Mouse (Mus musculus) hindlimb bud, embryonic 11.5 days (tissue): Measurements from ENCODE around the gene Rasgef1c.

Experiments used
- DNase-seq: peaks from one replicate; pipeline ENCODE4 v3.0.0-alpha.2; 2012; ENCODE audit warnings: low read depth, low spot score; ENCODE audit errors: extremely low spot score

Rasgef1c gene

DNA sequence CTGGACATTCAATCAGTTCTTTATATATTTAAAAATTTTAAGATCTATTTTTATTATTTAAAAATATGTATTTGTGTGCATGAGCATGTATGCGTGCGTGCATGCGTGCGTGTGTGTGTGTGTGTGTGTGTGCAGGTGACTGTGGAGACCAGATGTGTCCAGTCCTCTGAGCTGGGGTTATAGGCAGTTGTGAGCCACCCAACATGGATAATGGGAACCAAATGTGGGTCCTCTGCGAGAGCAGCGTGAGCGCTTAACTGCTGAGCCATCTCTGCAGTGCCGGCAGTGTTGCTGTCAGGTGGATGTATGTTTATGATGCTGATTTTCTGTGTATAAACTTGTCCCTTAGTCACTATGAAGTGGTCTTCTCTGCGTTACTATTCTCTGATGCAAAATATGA is 21.9 kb downstream of the Rasgef1c start:
- no peak for DNase-seq

DNA sequence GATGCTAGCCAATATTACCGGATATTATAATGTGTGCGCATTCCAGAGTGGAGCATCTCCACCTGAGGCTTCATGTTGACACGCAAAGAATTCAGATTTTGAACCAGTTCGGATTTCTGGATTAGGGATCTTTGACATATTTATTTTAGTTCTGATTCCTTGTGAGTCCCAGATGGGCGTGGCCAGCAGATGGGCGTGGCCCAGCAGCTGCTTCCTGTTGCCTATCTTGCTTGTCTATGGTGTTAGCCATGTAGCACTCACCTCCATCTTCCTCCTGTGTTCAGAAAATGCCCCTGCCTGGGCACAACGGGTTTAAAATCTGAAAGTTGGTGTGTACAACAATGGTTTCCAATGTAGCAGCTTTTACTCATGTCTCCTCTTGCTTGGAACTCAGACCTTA is 24.5 kb downstream of the Rasgef1c start:
- no peak for DNase-seq

DNA sequence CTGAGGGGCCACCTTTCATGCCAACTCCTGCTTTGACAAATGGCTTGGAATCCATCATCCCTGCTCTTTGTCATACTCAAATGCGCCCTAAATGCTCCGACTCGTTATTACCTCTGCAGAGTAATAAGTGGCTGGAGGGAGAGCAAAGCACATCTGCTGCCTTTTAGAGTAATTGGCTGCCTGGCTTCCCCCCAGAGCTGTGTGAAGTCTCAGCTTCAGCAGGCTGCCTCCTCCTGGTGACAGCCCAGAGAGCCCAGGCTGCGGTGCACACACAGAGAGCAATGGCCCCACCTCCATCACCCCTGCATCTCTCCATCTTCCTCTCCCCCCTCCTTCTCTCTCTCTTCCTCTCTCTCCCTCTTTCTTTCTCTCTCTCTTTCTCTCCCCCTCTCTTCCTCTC is 25.5 kb downstream of the Rasgef1c start:
- no peak for DNase-seq

DNA sequence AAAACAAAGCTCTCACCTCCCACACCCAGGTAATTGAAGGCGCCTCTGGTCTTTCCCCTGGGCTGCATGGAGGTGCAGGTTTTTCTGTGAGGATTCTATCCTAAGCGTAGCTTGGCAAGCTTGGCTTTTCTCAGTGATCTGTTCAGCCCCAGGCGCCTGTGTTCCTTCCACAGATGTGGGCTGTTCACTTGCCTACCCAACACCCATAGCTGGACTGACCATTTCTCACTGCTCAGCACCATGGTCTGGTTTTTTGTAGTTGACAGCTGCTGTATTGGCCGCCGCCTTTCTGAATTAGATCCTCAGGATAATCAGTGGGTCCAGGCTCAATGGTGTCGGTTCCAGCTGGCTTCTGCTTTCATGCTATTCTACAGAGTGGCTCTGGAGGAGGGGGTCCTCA is 26.0 kb downstream of the Rasgef1c start:
- DNase-seq = no peak

DNA sequence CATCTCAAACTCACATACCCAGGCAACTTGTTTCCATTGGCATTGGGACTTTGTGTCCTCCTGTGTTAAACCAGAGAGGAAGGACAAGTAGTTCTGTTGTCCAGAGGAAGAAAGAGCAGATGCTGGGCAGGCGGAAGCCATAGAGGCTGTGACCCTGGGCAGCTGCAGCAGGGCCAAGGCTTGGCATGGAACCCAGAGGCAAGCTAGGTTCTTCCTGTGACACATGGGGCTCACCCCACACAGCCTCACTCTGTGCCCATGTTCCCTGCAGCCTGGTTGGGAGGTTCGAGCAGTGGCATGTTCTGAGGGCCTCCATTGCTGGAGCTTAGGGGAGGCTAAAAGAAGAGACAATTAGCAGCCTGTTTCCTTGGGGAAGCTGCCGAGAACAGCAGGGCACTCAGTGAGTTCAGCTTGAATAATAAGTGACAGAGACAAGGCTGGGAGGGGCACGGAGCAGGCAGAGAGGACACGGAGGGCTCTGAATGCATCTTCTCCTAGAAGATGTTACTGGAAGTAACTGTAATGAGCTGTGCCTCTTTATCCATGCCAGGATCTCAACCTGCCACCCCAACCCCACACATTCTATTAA is 29.5 kb downstream of the Rasgef1c start:
- DNase-seq = no peak

DNA sequence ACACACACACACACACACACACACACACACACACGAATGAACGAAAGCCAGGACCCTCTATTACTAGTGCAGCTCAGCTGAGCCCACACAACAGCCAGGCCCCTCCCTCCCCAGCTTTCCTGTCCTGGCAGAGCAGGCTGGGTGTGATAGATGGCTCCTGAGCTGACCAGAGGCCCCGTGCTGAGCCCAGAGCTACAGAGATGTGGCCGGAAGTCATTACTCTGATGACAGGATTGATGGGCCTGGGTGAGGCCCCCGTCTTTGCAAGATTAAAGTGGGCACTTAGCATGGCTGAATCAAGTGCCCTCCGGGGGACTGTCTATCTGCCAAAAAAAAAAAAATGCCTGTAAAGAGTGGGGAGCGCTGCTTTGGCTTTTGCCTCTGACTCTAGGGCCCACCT is 30.2 kb downstream of the Rasgef1c start:
- no peak for DNase-seq

DNA sequence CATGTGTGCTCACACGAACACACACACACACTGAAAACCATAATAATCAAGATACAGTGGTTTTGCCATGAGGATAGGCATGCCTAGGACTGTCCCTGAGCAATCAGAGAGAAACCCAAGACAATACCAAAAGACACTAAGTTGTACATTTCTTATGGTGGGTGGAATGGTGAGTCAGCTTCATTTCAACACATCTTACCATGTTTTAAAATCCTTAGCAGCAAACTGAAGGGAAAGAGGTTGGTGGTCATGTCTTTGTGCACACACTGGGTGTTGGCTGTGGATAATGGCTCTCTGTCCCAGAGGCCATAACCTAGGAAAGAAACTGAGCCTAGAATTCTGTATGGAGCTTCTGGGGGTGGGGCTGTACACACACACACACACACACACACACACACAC is 32.2 kb downstream of the Rasgef1c start:
- DNase-seq = no peak

DNA sequence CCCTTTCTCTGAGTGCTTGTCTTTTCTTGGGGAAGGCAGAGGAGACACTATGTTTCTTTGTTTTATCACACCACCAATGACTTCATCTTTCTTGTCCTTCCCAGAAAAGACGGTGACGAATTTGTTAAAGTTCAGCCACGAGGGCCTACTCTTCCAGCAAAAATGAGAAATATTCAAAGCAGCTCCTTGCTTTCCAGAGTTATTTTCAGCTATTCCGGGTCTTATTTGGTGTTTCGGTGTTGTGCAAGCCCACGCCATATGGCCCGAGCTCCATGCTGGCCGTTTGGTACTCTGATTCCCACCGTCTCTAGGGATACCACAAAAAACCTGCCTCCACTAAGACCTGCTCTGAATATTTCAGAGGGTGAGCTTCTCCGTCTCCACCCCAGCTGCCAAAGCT is 32.7 kb downstream of the Rasgef1c start:
- DNase-seq = no peak

DNA sequence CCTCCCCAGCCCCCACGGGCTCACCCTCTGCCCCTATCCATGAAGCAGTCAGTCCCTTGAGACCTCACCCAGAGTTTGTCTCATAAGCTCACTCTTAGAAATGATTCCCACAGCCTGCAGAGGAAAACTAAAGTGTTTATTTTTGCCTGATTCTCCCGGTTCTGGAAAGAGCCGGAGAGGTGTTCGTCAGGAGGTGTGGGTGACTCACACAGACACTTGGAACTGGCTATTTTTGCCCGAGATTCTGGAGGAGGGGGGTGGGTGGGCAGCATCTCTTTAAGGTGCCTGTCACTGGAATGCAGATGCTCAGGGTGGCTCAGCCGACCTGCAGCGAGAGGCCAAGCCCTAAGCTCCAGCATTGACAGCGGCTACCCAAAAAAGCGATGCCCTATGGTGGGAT is 34.8 kb downstream of the Rasgef1c start:
- DNase-seq = no peak

DNA sequence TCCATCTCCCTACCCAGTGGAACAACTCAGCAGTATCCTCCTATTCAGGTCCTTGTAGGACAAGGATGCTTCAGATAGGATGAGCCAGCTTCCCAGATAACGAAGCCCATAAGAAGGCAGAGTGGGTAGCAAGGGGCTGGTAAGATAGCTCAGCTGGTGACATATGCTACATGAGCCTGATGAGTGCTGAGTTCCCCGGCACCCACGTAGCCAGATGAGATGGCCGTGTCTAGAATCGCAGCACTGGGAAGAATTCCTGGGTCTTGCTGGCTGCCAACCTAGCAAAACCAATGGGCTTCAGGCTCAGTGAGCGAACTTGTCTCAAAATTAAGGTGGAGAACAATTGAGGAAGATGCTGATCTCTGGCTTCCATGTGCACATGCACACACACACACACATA is 36.1 kb downstream of the Rasgef1c start:
- DNase-seq = no peak

DNA sequence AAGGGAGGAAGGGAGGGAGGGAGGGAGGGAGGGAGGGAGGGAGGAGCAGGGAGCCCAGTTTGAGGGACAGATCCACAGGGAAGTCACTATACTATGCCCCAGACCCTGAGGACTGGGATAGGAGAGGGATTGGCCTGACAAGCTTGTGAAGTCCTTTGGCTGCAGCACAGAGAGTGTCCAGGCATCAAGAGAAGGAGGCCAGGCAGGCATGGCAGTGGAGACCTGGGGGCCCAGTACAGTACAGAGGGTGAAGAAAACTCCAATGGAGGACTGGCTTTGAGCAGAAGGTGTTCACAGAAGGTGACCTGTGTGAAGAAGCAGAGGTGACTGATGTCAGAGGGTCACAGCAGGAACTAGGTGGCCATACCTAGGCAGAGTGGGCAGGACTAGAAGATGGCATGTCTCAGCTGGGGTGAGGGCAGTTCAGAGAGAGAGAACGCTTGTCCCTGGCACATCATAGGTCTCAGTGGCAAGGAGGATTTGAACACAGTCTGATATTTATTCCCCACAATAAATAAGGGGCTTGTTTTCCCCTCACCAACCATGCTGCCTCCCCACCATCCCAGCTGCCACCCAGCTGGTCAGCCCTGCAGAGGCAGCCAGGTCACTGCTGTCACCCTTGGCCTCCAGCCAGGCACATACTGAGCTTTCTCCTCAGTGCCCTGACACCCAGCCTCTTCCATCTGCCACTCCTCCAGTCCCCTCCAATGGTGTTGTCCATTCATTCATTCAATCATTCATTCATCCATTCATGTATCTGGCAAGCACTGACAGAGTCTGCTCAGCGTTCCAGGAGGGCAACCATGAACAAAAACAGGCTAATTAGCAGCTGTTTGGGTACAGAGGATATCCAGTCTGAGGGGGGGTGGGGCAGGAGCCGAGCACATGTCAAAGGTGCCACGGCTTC is 36.9 kb downstream of the Rasgef1c start:
- no peak for DNase-seq

DNA sequence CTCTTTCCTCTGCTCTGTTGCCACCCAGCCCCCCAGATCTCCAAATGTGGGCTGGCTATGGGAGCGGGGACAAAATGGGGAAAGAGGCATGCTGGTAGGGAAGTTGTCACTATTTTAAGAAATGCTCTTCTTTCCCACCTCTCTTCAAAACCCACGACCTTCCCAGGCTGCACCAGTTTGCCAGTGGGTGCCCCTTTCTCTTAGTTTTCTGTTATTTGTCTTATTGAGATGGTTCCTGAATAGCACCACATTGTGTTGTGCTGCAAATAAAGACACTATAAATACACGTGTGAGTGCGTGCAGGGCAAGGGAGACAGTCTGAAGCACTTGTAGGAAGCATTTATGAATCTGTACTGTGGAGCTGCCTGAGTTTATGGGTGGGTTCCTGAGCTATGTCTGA is 41.2 kb downstream of the Rasgef1c start:
- no peak for DNase-seq

DNA sequence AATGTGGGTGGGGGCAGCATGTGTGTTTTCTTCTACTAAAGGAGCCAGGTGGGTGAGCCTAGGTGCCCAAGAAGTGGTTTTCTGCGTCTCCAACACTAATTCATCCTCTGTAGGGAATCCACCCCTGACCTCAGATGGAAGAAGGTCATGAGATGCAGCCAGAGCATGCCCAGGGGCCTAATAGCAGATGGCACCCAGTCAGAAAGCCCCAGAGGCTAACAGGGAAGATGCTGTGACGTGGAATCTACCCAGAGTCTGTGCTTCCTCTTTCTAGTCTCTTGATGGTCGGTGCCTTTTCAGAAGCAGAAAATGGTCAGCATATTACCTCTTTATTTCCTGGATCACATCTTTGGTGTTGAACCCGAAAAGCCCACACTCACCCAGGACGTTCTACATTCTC is 42.3 kb downstream of the Rasgef1c start:
- DNase-seq = no peak

DNA sequence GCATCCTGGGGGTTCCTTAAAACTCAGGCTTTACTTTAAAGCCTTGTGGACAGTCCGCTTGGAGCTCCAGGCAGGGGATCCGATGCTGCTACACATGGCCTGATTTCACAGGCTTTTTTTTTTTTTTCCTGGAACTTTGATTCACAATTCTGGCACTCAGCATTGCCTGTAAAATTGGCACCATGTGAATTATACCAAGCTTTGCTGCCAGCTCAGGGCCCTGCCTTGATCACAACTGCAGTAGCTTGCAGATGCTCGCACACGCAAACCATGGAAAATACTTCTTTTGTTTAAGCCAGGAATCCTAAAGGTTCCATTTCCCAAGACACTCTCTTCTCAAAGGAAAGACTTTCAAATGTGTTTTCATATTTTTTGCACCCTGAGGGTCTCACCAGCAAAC is 44.1 kb downstream of the Rasgef1c start:
- DNase-seq = no peak

DNA sequence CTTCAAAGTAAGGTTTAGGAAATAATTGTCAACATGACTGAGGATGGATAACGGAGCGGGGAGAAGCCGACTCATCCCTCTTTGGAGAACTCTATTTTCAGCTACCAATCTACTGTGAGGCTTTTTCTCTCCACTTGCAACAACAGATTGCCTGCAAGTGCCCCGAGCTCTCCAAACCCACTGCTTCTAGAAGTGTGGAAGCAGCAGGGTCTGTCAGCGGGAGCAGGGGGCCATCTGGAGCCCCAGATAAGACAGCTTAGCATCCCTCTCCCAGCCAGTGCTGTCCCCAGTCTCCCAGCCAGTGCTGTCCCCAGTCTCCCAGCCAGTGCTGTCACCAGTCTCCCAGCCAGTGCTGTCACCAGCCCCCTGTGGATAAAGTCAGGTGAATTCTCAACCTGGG is 48.2 kb downstream of the Rasgef1c start:
- DNase-seq = no peak

DNA sequence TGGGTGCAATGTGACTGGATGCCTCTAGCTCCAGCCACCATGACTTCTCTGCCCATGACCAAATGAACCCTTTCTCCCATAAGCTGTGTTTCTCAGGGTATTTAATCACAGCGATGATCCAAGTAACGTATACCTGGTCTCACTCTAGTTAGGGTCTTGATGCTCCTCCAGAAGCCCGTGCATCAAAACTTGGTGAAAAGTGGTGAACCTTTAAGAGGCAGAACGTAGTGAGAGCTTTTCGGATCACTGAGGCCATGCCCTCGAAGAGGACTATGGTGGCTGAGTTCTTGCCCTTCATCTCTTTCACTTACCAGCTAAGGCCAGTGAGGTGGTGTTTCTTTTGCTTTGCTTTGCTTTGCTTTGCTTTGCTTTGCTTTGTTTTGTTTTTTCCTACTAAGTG is 52.0 kb downstream of the Rasgef1c start:
- DNase-seq = no peak

DNA sequence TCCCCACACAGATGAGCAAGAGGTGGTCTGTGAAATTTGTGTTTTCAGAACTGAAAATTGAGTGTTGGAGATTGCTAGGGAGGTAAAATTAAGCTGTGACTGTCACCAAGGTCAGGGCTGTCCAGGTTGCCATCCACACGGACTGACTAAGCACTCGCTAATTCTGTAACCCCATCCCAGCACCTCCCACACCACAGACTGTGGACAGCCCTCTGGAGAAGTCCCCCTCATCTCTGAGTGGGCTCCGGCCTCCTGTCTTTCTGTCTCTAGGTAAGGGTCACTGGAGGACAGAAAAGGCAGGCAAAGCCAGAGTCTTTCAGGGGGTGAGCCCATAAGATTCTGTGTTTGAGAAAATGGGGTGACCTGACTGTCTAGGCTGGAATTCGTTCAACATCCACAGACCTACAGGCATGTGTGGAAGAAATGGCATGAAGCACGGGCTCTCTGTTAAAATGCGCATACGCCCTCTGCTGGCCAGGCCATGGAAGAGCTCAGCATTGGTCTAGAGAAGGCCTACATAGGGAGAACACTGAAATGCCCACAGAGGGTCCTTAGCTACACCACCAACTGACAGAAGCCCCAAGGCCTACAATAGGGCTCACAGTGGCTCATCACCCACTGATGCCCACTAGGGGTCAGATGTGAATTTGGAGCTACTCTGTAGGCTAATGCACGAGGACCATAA is 54.1 kb downstream of the Rasgef1c start:
- peak; percentile 61 for DNase-seq

DNA sequence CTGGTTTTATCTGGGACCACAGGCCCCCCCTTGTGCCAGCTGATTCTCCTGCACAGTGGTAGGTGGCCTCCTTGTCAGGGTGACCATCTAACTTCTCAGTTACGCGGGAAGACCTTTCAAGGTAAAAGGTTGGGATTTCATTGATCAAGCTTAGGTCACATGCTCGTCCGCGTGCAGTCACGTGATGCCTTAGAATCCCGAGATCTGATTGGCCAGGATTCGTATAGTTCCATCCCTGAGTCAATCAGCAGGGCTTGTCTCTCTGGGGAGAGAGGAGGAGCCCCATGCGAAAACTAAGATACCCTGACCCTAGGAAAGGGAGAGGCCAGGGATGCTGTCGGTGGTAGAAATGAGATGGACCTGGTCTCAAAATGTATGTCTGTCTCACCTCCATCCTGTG is 56.4 kb downstream of the Rasgef1c start:
- no peak for DNase-seq

DNA sequence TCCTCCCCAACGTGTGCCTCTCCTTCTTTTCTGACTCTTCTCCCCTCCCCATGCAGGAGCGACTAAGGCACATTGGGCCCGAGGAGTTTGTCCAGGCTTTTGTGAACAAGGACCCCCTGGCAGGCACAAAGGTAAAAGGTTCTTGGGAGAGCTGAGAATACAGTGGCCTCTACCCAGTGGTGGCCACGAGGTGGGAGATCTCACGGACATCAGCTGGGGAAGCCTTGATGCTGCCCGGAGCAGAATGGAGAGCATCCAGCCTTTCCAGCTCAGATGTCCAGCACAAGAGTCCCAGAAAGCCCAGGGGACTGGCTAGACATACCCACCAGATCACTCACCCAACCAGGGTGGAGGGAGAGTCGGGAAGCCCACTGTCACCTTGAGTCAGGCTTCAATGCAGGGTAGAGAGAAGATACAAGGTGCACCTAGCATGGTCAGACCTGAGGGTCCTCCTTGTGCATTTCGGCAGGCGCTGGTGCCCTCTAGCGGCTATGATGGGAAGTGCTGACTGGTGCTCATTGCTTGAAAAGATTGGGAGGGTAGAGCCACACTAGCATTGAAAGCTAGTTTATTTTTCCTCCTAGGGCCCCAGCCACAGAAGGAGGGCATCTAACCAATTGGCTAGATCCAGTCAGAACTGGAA is 59.6 kb downstream of the Rasgef1c start:
- DNase-seq = peak; percentile 28

DNA sequence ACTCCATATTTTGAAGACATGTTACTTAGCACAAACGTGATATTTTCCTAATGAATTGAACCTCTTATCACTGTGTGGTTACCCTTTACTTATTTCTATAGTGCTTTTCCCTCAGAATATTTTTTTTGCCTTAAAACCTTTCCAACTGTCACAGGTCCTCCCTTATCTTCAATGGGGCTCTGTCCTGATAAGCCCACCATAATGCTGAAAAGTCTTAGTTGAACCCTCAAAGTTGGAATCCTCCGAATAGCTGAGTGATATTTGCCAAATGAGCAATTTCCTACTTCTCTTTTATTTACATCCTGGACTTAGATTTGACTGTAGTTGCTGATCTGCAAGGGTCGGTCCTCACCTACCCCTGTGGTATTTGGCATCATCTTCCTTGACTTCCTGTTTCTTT is 63.7 kb downstream of the Rasgef1c start:
- no peak for DNase-seq

DNA sequence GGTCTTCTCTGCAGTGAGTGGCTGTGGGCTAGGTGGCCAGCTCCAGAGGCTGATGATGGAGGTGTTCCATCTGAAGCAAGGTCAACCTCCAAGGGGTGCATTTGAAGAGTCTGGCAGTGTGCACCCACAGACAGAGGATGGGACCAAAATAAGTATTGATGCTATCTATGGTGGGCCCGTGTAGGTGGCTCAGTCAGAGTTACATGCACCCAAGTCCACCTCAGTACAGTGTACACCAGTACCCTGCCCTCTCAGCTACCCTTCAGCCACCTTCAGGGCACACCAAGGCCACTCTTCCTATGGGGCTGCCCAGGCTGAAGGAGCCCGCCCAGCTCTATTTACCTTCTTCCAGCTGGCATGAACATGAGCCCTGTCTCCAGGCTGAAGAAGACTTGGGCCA is 68.1 kb downstream of the Rasgef1c start:
- DNase-seq = no peak
